Mouse (Mus musculus): Measurements from ENCODE around the gene Znhit2. TPM values are rescaled to one million over a fixed set of nuclear protein-coding genes. Genes with fewer than 3 reads are reported as not detected.
"Not testable (repeated sequence)": the region's sequence is repeated elsewhere in the genome, so short reads cannot be mapped to it uniquely, and the experiment has no call there.

Gene Znhit2
- 4.8 to 9.3 TPM (median 8.4 TPM) in 3 replicates for total RNA-seq (2017)

- peak; percentile 78 for ATAC-seq (replicated peaks; ENCODE audit: insufficient number of reproducible peaks, low FRiP score, low TSS enrichment, poor library complexity, severe bottlenecking)
These were observed at the start of gene Znhit2 for GRCm38 (mm10) chr19:6061021-6061533. Gene Znhit2 (plus strand): TSS chr19:6061192.

GRCm38 (mm10) chr19:6013691-6014090, 47.3 kb upstream of the Znhit2 start:
- no peak for ATAC-seq (replicated peaks; ENCODE audit: insufficient number of reproducible peaks, low FRiP score, low TSS enrichment, poor library complexity, severe bottlenecking)

- 0 out of 2 replicates have a peak, but pooled peaks have one; percentile 30 for ATAC-seq (replicated peaks; ENCODE audit: insufficient number of reproducible peaks, low FRiP score, low TSS enrichment, poor library complexity, severe bottlenecking)
These were observed 45.9 kb upstream of the Znhit2 start for GRCm38 (mm10) chr19:6014991-6015510.

- 0 out of 2 replicates have a peak, but pooled peaks have one; percentile 14 for ATAC-seq (replicated peaks; ENCODE audit: insufficient number of reproducible peaks, low FRiP score, low TSS enrichment, poor library complexity, severe bottlenecking)
These were observed 45.3 kb upstream of the Znhit2 start, which contains the start of gene Capn1 for GRCm38 (mm10) chr19:6015511-6016315. Gene Capn1 (minus strand): TSS chr19:6015897.

- ATAC-seq (replicated peaks; ENCODE audit: insufficient number of reproducible peaks, low FRiP score, low TSS enrichment, poor library complexity, severe bottlenecking): no peak
These were observed 44.5 kb upstream of the Znhit2 start for GRCm38 (mm10) chr19:6016532-6016931.

- peak; percentile 78; the same call in 1 of the 2 replicates for ATAC-seq (replicated peaks; ENCODE audit: insufficient number of reproducible peaks, low FRiP score, low TSS enrichment, poor library complexity, severe bottlenecking)
These were observed 42.6 kb upstream of the Znhit2 start for GRCm38 (mm10) chr19:6018142-6019089.

- ATAC-seq (replicated peaks; ENCODE audit: insufficient number of reproducible peaks, low FRiP score, low TSS enrichment, poor library complexity, severe bottlenecking): no peak
These were observed 40.7 kb upstream of the Znhit2 start for GRCm38 (mm10) chr19:6020276-6020675.

- ATAC-seq (replicated peaks; ENCODE audit: insufficient number of reproducible peaks, low FRiP score, low TSS enrichment, poor library complexity, severe bottlenecking): no peak
These were observed 37.9 kb upstream of the Znhit2 start for GRCm38 (mm10) chr19:6023059-6023458.

- no peak for ATAC-seq (replicated peaks; ENCODE audit: insufficient number of reproducible peaks, low FRiP score, low TSS enrichment, poor library complexity, severe bottlenecking)
These were observed 37.1 kb upstream of the Znhit2 start for GRCm38 (mm10) chr19:6023930-6024329.

GRCm38 (mm10) chr19:6028991-6029390, 32.0 kb upstream of the Znhit2 start:
- no peak for ATAC-seq (replicated peaks; ENCODE audit: insufficient number of reproducible peaks, low FRiP score, low TSS enrichment, poor library complexity, severe bottlenecking)

GRCm38 (mm10) chr19:6029426-6029825, 31.6 kb upstream of the Znhit2 start:
- ATAC-seq (replicated peaks; ENCODE audit: insufficient number of reproducible peaks, low FRiP score, low TSS enrichment, poor library complexity, severe bottlenecking): no peak

GRCm38 (mm10) chr19:6030520-6031280, 30.3 kb upstream of the Znhit2 start:
- ATAC-seq (replicated peaks; ENCODE audit: insufficient number of reproducible peaks, low FRiP score, low TSS enrichment, poor library complexity, severe bottlenecking): no peak

- no peak for ATAC-seq (replicated peaks; ENCODE audit: insufficient number of reproducible peaks, low FRiP score, low TSS enrichment, poor library complexity, severe bottlenecking)
These were observed 24.9 kb upstream of the Znhit2 start for GRCm38 (mm10) chr19:6035966-6036585.

- ATAC-seq (replicated peaks; ENCODE audit: insufficient number of reproducible peaks, low FRiP score, low TSS enrichment, poor library complexity, severe bottlenecking): no peak
These were observed 23.3 kb upstream of the Znhit2 start for GRCm38 (mm10) chr19:6037695-6038094.

- ATAC-seq (replicated peaks; ENCODE audit: insufficient number of reproducible peaks, low FRiP score, low TSS enrichment, poor library complexity, severe bottlenecking): no peak
These were observed 22.7 kb upstream of the Znhit2 start for GRCm38 (mm10) chr19:6038326-6038725.

GRCm38 (mm10) chr19:6040002-6040401, 21.0 kb upstream of the Znhit2 start:
- no peak for ATAC-seq (replicated peaks; ENCODE audit: insufficient number of reproducible peaks, low FRiP score, low TSS enrichment, poor library complexity, severe bottlenecking)

GRCm38 (mm10) chr19:6042293-6042692, 18.7 kb upstream of the Znhit2 start:
- no peak for ATAC-seq (replicated peaks; ENCODE audit: insufficient number of reproducible peaks, low FRiP score, low TSS enrichment, poor library complexity, severe bottlenecking)

- ATAC-seq (replicated peaks; ENCODE audit: insufficient number of reproducible peaks, low FRiP score, low TSS enrichment, poor library complexity, severe bottlenecking): not testable (repeated sequence)
These were observed 16.9 kb upstream of the Znhit2 start for GRCm38 (mm10) chr19:6044102-6044501.

All from monocyte, adult 5-6 weeks (primary cell).